Mouse (Mus musculus): ENCODE measurements around the gene Mrs2.

Mrs2 gene

DNA sequence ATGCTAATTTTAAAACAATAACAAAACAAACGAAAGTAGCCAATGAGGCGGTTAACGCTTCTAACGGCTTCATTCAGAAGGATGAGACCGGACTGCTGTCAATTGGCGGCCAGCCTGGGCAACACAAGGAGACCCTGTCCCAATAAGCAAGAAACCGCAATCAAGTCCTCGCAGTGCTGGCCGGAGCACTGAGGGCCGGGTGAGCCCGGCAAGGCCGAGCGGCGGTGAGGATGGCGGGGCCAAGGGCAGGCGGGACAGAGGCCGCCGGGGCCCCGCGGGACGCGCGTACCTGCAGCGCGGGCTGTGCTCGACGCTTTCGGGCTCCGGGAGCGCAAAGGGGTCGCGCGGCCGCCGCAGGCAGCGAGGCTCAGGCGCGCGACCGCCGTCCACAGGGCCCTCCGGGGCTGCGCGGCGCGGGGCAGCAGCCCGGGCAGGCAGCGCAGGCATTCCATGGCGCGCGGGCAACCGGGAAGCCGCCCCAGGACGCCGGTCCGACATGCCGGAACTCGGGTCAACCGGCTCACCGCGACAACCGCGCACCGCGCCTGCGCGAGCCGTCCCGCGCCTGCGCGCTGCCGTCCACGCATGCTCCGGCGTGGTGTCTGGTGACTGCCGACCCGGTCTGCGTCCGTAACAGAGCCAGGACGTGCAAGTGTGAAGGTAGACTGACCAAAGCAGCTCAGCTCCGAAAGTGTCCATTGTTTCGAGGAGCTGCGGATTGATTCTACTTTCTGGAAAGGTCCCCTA, at the start of gene Mrs2:
TSS of gene Mrs2 (minus strand) at position 587 of the 747 bp plus-strand sequence.
- CTCF ChIA-PET = no interaction called here

DNA sequence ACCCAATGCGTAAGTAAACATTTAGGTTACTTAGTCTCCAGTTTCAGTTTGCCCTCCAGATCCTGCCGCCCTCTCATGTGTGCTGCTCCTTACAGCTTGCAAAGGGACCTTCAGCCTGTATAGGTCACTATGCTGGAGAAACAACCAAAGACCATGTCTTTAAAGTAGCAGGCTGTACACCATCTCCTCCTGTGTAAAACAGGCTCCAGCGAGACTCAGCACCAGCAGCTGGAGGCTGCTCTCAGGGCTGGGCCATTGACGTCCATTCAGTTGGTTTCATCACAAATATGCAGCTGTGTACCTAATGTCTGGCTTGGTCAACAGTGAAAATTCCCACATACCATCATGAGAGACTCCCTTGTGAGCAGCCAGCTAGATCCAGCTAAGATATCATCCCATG, 49.6 kb upstream of the Mrs2 start:
- CTCF ChIA-PET = no interaction called here

DNA sequence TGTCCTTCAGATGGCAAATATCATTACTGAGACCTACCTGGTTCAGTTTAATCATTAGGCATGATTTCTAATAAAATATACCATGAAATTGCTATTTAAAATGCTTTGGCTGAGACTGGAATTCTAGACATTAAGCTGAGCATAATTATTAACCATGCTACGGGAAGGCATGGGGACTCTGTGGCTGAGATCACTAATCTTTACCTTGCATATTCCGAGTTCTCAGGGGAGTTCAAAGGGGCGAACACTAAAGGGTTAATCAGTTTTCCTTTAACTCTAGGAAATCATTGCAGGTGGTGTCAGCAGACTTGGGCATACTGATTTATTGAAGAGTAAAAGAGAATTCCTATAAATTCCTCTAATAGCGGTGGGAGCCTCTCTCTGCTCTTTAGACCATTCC, 47.0 kb upstream of the Mrs2 start:
- CTCF ChIA-PET = no interaction called here

DNA sequence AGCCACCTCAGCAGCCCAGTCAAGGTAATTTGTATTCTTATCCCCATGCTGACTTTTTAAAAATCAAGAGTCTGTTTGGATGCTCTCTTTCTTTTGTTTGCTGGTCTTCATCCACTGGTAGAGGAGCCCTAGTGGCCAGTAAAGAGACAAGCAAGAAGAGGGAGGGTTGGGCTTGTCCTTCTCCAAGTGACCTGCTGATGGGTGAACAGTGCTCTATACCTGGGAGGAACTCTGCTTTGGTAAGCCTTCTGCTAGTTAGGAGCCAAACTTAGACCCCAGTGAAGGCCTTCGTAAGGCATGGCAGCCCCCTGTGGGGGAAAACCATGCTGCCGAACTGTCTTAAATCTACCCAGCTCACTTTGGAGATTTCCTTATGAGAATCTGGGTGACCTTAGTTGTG, 46.5 kb upstream of the Mrs2 start:
- CTCF ChIA-PET = no interaction called here

DNA sequence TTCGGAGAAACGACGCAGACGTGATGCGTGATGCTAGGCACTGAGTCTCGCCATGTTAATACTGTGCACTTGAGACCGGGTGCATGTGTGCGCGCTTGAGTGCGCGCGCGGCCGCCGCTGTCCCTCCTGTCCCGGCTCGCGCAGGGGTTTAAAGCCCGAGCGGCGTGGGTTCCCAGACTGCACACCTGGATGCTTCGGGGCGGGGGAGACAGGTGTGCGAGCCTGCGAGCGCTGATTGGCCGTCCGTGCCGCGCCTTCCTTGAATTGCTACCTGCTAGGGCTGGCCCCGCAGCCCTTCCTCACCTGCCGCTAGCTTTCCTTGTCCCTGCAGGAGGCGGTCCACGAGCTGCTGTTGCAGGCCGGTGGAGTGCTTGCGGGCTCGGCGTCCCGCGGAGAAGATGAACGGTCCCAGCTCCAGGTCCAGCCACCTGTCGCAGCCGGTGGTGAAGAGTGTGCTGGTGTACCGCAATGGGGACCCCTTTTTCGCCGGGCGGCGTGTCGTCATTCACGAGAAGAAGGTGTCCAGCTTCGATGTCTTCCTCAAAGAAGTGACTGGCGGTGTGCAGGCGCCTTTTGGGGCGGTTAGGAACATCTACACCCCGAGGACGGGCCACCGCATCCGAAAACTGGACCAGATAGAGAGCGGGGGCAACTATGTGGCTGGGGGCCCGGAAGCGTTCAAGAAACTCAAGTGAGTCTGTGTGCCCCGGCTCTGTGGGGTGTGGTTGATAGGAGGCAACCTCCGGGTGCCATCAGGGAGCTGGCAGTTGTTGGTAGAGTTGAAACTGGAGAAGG, 35.9 kb upstream of the Mrs2 start, which contains the start of gene Dcdc2a:
TSS of gene Dcdc2a (plus strand) at position 132 of the 795 bp plus-strand sequence.
- CTCF ChIA-PET = no interaction called here

DNA sequence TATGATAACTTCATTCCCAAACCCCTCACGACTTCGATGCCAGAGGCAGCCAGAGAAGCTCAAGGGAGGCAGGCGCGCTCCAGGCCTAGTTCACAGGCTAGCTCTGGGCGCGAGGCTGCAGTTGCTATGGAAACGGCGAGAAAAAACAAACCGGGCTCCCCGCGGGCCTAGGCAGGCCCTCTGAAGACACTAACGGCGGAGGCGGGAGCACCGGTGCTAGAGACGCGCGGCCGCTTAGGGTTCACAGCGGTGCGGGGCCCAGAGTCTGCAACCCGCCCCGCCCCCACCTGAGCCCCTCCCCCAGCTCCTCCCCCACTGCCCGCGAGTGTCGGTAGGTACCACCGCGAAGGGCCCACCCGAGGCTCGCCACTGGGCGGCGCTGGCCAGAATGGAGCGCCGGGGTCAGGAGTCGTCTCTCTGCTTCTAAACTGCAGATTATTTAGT, 35.0 kb upstream of the Mrs2 start:
- CTCF ChIA-PET = no interaction called here

DNA sequence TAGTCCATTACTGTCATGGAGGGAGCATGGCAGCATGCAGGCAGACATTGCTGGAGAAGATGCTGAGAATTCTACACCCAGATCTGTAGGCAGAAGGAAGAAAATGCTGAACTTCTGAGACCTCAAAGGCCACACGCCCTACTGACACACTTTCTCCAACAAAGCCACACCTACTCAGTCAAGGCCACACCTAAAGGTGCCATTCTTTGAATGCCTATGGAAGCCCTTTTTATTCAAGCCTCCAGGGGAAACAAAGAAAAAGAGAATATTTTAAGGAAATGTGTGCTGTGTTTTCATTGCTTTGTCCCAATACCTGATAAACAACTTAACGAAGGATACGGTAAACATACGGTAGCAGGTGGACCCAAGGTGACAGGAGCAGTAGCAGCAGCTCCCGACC, 32.5 kb upstream of the Mrs2 start:
- CTCF ChIA-PET = no interaction called here

DNA sequence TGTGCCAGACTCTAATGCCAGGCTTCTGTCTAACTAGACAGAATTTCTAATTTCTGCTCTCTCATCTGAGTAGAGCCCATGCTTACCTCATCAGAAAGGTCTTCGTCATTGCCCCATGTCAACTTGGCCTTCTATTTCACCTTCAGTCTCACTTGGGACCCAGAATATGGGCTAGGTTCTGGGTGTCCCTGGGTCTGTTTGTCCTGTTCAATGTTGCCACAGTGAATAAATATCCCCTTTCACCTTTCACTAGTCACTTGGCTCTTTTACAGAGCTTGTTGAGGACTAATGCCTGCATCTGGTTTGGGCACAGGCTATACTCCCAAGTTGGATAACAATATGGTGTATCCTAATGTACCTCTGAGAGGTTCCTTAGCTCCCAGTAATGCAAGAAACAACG, 19.3 kb upstream of the Mrs2 start:
- CTCF ChIA-PET = no interaction called here

DNA sequence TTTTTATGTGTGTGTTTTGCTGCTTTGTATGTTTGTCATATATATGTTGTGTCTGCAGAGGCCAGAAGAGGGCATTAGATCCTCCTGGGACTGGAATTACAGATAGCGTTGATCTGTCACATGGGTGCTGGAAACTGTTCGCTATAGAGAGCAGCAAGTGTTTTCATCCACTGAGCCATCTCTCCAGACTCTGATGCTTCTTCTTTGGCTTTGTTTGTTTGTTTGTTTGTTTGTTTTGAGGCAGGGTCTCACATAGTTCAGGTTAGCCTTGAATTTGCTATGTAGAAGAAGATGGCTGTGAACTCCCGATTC, 6.9 kb upstream of the Mrs2 start:
- CTCF ChIA-PET = no interaction called here

DNA sequence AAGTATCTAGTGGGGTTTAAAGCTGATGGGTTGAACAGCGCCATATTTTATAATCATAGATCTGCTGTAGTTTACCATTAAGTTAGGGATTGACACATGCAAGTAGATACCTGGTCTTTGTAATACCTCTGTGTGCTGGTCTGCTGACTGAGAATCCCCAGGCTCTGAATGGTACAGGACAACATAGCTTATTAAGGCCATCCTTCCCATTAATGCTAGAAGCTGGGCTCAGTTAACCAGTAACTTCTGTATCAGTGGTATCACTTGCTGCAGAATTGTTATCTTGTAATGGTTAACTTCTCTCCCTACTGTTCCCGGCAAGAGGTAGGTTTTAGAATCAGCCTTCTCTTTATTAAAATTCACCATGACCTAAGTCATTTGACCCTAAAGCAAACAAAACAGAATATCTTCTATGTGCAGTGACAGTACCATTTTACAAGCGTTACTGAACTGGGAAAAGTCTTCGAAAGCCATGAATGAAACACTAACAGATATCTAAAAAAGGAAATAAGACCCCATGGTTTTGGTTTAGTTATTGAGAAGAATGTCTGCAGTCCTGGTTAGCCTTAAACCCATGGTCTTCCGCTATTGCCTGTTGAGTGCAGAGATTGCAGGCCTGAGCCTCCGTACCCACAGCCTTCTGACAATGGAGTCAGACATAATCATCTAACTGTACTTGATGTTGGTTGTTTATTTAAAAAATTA, 6.4 kb upstream of the Mrs2 start:
- CTCF ChIA-PET = no interaction called here

DNA sequence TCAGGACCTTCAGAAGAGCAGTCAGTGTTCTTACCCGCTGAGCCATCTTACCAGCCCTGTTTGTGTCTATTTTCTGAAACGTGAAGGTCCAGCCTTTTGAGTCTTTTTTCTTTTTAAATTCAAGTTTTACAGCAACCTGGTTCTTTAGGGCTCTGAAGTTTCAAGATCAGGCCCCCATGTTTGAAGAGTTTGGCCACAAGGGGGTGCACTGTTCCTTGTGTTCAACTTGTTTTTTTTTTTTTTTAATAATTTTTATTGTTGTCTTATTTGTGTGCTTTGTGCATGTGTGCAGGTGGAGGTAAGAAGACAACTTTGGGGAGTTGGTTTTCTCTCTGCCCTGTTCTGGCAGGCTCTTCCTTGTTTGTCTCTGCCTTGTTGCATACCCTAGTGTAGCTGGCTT, 4.5 kb upstream of the Mrs2 start:
- CTCF ChIA-PET = interaction anchor here (0.7 to 1.1 kb wide), 2 partner anchors 69 to 91 kb away, joined by 4 to 7 read pairs; no protein-coding TSS in a partner anchor

DNA sequence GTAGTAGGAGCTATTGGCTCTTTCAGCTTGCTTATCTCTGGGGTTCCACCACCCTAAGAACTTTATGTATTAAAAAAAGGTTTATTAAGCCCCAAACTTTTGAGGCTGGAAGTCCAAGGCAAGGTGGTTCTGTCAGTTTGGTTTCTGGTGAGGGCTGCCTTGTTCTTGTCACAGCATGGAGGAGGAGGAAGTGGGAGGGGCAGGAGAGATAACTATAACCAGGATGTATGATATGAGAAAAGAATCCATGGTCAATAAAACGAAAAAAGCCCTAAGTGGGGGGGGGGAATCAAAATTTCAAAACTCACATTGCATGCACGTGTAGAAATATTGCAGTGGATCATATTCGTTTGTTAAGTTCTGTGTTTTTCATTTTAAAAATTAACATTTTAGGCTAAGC, 3.0 kb upstream of the Mrs2 start:
- CTCF ChIA-PET = no interaction called here

DNA sequence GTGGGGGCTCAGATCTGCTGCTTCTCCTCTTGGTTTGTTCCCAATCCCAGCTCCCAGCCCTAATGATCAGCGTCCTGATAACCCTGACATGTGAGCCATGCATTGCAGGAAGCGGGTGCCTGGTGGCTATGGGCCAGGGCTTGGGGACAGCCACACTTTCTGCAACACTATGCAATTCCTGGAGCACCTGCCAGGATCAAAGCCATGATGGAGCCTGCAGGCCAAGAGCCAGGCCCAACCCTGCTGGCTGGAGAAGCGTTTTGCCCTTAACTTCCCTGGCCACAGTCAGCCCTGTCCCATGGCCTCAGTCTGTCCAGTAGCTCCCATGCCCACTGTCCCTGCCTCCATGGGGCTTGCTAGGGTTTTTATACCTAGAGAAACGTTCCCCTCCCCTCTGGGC, 2.2 kb upstream of the Mrs2 start:
- CTCF ChIA-PET = no interaction called here

DNA sequence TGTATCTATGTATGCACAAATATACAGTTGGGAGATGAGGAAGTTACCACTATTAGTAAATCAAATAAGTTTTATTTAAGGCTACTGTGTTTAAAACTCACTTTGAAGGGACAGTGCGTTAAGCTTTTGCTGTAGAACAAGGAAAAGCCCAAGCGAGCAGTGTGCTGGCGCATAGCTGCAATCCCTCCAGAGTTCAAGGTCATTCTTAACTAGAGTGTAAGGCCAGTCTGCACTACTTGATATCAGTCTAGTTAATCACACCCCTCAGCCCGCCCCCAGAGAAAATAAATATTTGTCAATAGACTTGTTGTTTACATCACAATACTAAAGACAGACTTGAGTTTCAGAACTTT, 337 bp upstream of the Mrs2 start:
- CTCF ChIA-PET = no interaction called here

DNA sequence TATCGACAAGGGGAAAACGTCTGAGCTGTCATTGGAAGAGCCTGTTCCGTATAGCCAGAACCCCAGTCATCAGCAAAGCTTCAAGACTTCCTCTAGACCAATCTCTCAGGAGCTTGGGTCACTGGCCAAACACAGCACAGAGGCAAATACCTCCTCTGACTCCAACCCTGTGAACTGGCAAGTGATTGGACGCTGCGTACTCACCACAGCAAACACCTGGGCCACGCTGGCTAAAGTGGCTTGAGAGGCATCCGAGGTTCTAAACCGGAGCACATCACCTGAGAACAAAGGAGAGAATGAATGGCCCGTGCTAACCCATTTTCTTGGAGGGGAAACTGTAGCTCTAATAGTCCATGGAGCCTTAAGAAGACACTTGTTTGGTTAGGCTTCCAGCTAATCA, 1.9 kb downstream of the Mrs2 start:
- CTCF ChIA-PET = no interaction called here

DNA sequence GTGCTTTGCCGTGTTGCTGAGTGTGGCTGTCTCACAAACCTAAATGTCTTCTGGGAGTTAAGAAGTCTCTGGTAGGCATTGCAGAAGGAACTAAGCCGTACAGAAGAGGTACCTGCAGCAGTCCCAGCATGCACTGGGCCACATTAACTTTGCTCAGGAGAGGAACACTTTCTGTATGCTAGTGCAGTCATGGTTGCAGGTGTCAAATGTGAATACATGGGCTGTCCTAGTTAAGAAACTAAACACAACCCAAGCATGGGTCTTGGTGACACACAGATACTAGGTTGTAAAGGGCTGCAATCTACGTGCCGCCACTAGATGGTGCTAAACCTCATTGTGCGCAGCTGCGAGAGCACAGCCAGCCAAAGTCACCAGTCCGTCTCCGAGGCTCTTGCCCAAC, 13.1 kb downstream of the Mrs2 start:
- CTCF ChIA-PET = no interaction called here

DNA sequence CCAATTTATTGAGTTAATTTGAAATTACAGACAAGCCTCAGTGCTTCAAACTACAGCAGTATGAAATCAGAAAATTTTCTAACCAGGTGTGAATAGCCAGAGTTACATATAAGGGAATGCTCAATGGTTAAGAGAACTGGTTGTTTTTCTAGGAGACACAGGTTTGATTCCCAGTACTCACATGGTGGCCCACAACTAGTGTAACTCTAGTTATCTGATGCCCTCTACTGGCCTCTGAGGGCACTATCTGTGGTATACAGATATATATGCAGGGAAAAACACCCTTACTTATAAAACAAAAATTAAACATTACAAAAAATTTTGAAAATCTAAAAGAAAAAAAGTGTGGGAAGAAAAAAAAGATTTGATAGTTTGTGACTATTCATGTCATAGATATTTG, 17.2 kb downstream of the Mrs2 start:
- CTCF ChIA-PET = no interaction called here

DNA sequence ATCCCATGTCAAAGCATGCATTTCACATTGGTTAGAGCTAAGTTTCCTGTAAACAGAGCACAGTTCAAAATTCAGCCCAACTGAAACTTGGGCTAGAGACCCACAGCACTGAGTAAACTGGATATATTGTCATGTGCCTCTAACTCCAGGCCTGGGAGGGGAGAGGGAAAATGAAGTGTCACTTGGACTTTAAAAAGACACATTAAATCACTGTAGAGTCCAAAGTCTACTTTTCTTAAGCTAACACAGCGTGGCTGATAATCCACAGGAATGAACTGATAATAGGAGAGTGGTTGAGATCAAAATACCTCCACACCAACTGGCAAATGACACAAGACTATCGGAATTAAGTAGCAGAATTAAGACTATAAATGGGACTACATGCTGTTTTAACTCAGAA, 20.6 kb downstream of the Mrs2 start:
- CTCF ChIA-PET = no interaction called here

DNA sequence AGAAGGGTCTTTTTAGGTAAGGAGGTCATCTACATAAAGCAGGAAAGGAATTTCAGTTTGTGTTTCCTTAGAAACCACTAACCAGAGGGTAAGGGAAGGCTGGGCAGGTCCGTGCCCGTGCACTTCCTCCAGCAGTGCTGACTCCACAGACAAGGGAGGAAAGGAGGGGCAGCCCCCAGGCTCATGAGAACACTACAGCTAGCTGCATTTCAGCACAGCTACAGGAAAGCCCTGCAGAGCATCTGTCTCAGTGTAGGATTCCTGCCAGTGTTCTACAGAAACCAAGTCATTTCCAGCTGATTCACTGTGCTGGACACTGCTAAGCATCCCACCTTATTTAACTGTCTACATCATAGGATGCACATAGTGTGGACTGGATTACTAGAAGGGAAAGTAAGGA, 27.0 kb downstream of the Mrs2 start:
- CTCF ChIA-PET = no interaction called here

DNA sequence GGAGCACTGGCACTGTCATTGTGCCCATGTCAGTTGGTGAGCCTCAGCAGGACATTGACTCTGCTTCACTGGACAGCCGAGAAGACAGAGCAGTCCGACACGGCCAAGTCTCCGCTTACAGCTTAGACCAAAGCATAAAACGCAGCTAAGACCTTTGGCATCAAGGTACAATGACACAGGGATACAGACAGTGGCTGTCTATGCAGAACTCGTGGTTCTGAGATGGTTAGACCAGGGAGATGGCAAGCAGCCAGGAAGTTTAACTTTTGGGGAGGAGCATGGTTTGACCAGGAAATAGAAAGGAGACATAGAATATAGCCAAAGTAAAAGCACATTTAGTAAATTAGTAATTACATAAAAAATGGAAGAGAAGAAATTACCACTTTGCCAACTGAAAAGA, 31.2 kb downstream of the Mrs2 start:
- CTCF ChIA-PET = no interaction called here

DNA sequence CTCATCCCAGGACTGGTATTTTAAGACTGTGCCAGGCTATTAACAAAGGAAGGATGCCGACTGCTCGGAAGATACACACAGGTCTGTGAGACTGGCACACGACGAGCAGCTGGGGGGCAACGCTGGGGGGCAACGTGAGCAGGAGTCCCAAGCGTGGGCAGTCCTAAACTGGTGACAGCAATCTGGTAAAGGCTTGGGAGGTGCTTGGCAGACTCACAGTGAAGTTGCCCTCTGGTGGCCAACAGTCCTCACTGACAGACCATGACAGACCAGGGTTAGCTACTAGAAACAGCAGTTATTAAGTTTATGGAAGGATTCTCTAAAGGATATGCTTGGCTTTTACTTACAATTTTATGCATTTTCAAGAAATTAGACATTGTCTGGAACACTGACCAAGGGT, 31.8 kb downstream of the Mrs2 start:
- CTCF ChIA-PET = interaction anchor here (0.5 kb wide), 1 partner anchor 1296 kb away, joined by 6 read pairs; no protein-coding TSS in a partner anchor

DNA sequence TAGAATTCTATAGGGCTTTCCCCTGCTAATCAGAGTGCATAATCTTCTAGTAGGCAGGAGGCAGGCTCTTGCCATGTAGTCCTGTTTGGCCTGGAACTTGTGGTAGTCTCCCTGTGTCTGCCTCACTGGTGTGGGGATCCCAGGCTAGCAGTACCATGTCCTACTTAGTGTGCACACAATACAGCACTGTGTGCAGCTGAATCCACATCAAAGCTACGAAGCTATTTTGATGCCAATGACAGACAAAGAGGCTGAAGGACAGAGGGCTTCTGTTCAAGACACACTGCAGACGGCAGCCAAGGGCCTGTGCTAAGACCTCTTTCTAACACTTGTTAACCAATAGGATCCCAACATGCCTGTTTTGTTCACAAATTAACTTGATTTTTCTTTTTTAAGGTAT, 34.7 kb downstream of the Mrs2 start:
- CTCF ChIA-PET = no interaction called here

DNA sequence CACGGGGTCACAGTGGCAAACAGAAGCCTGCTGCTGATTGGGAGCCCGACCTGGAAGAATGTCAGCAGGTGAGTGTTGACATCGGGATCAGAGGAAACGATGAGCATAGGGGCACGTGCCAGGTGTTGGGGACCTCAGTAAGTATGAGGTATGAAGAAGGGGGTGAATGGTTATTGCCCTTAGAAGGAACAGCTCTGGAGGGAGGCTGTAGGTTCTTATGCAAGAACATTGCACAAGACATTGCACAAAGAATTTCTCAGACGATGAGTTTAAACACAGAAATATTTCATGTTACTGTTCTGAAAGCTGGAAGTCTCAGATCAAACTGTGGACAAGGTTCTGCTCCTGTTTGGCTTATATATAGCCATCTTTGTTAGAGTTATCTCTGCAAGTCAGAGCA, 39.1 kb downstream of the Mrs2 start:
- CTCF ChIA-PET = no interaction called here

Data from spleen, embryonic (tissue).